Mouse (Mus musculus) CH12.LX (cell line): ENCODE results near the gene Map1b.

Source experiments
- KAT2A ChIP-seq: IDR thresholded peaks from 2 replicates; pipeline ENCODE4 v1.6.1; 2012; ENCODE audit warnings: low read length, improper control_type of control experiment, inconsistent platforms; ENCODE audit not compliant: insufficient replicate concordance
- POLR2A ChIP-seq: IDR thresholded peaks from 2 replicates; pipeline ENCODE4 v1.6.1; 2011; ENCODE audit warnings: low read depth, mild to moderate bottlenecking, improper control_type of control experiment, low read length

GRCm38 (mm10) chr13:99466064-99466463 is 50.3 kb downstream of the Map1b start:
- TF ChIP-seq POLR2A = no peak
- TF ChIP-seq KAT2A = no peak
